Mouse (Mus musculus) thymus, postnatal 25 days (tissue): ENCODE data around the gene Etv2.

Experiments
- DNase-seq: peaks from one replicate; pipeline ENCODE4 v3.0.0; 2022

The Etv2 gene

GRCm38 (mm10) chr7:30612654-30613402 is 22.8 kb downstream of the Etv2 start, which contains the start of gene Upk1a:
TSS of gene Upk1a (minus strand) at chr7:30612847.
- DNase-seq: no peak

DNA sequence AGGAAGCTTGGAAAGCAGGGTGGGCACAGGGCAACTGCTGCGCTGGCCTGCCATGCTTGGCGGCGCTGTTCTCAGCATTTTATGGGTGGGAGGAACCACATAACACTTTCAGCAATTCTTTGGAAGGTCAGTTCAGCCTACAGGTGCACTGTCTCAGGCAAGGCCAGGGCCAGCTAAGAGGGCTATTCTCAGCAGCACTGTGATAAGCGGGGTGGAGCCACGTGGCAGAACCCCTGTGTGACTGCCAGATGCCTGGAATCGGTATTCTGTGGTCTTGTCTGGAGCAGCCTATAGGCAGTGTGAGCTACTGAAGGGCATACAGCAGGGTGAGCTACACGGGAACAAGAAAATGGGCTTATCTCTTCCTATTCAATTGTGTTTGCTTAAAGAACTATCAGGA is 25.6 kb downstream of the Etv2 start:
- DNase-seq: no peak

GRCm38 (mm10) chr7:30608476-30608875 is 27.2 kb downstream of the Etv2 start:
- no peak for DNase-seq

DNA sequence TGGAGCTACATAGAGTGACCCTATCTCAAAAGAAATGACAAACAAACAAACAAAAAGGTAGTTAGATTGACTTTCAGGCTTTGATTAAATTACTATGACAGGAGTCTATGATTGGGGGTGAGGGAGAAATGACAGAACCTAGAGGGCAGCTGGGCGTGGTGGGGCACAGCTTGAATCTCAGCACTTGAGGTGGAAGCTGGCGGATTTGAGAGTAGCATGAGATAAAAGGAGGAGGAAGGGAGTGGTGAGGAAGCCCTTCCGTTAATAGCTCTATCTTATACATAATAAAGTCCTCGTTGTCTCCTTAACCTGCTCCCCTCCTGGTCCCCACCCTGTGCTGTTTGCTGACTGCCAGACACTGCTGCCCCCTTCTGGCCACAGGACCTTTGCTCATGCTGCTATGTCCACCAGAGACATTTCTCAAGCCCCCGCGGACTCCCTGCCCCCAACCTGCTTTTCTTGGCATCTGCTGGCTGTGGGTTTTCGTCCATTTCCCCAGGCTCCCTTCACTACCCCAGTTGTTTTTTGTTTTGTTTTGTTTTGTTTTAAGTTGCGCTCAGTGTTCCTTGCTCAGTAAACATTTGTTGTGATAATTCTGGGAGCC is 27.8 kb downstream of the Etv2 start:
- DNase-seq: peak; percentile 70

GRCm38 (mm10) chr7:30604944-30605343 is 30.7 kb downstream of the Etv2 start:
- no peak for DNase-seq

DNA sequence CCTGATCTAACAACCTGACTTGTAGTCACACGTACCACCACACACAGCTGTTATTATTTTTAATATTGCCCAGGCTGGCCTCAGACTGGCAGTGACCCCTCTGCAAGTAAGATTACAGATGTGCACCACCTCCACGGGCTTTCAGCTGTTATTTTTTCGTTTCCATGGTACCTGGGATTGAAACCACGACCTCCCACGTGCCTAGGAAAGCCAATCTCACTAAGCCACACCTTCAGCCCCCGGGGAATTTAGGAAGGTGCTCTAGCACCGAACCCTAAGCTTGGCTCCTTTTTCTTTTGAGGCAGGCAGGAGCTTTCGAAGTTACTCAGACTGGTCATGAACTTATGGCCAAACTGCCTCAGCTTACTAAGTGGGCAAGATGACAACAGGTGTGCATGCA is 31.2 kb downstream of the Etv2 start:
- DNase-seq: no peak

- no peak for DNase-seq
Observed at GRCm38 (mm10) chr7:30602583-30602982, 33.1 kb downstream of the Etv2 start.

- no peak for DNase-seq
Observed at GRCm38 (mm10) chr7:30600651-30601050, 35.0 kb downstream of the Etv2 start.

DNA sequence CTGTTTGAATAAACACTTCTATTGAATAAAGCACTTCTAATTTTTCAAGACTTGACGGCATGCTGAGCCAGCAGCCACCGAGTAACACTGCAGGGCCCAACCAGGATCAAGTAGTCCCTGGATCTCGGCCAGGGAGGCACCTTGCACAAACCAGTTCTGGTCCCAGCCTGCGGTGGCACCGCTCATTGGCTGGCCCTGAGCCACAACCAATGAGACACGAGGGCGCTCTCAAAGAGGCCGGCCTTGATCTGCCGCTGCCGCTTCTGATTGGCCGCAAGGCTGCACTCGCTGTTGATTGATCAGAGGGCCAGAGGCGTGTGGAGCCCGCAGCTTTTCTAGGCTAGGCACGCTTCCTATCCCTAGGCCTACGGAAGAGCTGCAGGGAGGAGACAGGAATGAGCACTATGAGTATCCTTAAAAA is 35.7 kb downstream of the Etv2 start:
- peak; percentile 67 for DNase-seq

DNA sequence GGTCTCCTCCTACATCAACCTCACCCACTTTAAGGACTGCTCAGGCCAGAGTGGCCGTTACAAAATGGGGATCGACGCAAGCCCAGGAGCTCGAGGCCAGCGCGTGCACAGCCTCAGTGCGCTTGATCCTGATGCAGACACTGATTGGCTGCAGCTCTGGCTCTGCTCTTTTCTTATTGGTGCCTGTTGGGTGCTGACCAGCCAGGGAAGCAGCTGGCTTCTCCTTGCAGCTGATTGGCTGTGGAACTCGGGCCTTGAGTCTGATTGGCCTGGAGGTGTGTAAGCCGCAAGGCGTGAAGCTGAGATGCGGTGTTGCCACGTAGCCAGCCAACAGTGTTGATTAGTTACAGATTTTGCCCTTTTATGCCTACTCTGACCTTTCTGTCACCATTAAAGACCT is 36.9 kb downstream of the Etv2 start, which contains the start of gene Zbtb32:
Gene Zbtb32 (minus strand): TSS at position 124 of the 400 bp plus-strand sequence.
- DNase-seq: no peak

GRCm38 (mm10) chr7:30596811-30597210 is 38.8 kb downstream of the Etv2 start:
- no peak for DNase-seq

GRCm38 (mm10) chr7:30596093-30596492 is 39.6 kb downstream of the Etv2 start:
- DNase-seq: no peak

DNA sequence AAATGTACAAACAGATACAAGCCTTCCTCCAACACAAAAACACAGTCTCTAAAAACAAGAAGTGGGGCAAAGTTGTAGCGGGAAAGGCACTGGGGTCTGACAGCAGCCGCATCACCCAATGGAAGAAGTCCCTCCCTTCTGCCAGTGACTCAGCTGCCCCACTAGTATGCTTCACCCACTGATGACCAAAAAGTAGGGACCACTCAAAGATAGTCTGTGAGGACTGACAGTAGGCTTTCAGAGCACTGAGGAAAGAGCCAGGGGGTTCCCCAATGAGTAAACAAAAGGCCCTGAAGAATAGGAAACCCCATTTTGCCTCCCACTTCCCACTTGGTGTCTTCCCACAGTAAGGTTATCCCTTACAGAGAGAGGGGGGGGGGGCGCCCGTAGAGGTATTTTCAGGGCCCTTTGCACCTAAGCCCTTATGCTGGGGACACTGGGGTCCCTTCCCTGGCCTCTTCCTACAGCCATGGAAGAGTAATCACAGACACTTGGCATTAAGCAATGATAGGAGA is 41.1 kb downstream of the Etv2 start:
- DNase-seq: no peak

GRCm38 (mm10) chr7:30593579-30594509 is 41.8 kb downstream of the Etv2 start:
- DNase-seq: no peak

DNA sequence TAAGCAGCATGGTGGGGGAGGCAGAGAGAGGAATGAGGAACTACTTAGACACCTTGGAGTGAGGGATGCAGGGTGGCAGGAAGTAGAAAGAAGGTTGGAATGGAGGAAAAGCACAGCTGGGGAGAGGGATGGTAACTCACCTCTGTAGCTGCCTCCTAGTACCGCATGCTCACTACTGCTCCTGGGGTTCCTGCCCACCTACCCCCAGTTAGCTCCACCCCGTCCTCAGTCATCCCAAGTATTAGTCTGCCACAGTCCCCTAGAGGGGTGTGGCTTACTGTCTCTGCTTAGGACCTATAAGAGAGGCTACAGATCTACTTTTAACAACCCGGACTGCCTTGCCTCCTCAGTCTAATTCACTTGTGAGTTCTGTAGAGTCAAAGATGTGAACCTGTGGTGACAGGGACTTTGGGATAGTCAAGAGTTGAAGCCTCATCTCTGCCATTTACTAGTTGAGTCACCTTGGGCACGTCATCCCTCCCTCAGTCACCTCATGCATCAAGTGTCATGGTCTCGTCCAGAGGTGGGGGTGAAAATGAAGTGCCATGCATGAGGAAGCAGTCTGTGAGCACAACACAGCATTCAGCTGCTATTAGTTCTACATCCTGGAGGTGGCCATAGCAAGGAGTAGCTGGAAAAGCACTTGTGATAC is 42.8 kb downstream of the Etv2 start:
- DNase-seq: no peak

DNA sequence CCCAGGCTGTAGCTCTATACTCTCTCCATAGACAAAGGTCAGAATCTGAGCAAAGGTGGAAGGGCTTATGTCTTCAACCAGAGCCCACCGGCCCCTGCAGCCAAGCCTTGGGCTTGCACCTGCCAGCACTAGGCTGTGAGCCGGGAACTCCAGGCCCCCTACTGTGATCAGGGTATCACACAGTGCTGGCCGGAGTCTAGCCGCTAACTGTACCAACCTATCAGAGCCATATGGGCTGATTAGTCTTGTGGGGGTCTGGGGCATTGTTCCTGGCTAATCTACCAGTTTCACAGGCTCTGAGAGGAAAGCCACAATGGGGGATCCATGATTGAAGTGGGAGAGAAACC is 44.1 kb downstream of the Etv2 start:
- no peak for DNase-seq

DNA sequence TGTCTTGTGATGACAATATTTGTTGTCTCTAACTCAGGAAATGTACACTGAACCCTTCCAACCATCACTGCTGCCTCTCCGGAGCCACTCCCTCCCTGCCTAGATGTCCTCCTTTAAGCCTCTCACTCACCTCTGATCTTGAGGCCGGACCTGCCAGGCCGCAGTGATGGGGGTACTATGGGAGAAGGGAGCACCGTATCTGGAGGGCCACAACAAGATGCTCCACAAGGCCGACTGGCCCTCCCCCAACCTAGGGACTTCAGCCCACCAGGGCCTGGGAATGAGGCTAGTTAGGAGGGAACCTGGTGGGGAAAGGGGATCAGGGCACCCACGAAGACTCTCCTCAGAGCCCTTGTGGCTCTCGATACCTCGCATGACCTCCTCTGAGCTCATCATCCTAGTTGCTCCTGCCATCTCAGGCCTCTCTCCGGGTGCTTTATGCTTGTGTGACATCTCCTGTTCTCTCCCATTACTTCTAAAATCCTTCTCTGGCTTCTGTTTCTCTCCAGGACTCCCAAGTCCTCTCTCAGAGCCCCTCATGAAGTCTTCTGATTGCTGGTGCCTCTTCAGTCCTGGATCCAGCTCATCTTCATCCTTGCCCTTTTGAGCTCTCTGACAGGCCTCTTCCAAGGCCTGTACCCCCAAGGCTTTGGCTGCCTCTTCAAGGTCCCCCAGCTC is 44.6 kb downstream of the Etv2 start:
- no peak for DNase-seq

GRCm38 (mm10) chr7:30589435-30590301 is 46.0 kb downstream of the Etv2 start:
- peak; percentile 86 for DNase-seq

GRCm38 (mm10) chr7:30588676-30589434 is 46.8 kb downstream of the Etv2 start, which contains the start of gene Kmt2b:
TSS of gene Kmt2b (minus strand) at chr7:30588726.
- DNase-seq: peak; percentile 94
